Mouse (Mus musculus) C2C12 (cell line): ENCODE data around the gene Mmrn2.

Source experiments
- CTCF ChIP-seq: IDR thresholded peaks from one replicate; pipeline ENCODE4 v1.5.1; 2011; ENCODE audit not compliant: control insufficient read depth, insufficient read depth, insufficient read length
- FOSL1 ChIP-seq: IDR thresholded peaks from one replicate; pipeline ENCODE4 v1.8.0; 2011; ENCODE audit warnings: mild to moderate bottlenecking, low read length; ENCODE audit not compliant: poor library complexity, insufficient read depth, severe bottlenecking
- MAX ChIP-seq: IDR thresholded peaks from one replicate; pipeline ENCODE4 v1.6.1; 2011; ENCODE audit warnings: mild to moderate bottlenecking, control low read depth
- USF1 ChIP-seq: IDR thresholded peaks from one replicate; pipeline ENCODE4 v1.6.1; 2011; ENCODE audit warnings: low read depth, mild to moderate bottlenecking, control low read depth, moderate library complexity

DNA sequence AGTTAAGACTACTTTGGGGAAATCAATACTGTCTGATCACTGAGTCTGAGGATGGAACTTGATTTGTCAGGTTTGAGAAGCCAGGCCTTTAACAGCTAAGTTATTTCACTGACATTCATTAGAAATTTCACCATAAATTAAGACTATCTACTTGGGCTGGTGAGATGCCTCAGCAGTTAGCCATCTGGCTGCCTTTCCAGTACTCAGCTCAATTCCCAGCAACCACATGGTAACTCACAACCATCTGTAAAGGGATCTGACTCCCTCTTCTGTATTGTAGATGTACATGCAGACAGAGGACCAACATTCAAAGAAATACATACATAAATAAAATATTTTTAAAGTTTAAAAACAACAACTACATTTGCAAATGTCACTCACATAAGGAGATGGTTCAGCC, 76.6 kb downstream of the Mmrn2 start:
- TF ChIP-seq CTCF: no peak
- TF ChIP-seq MAX: no peak
- no peak for TF ChIP-seq USF1
- TF ChIP-seq FOSL1: no peak
